In the genomic region with DNA sequence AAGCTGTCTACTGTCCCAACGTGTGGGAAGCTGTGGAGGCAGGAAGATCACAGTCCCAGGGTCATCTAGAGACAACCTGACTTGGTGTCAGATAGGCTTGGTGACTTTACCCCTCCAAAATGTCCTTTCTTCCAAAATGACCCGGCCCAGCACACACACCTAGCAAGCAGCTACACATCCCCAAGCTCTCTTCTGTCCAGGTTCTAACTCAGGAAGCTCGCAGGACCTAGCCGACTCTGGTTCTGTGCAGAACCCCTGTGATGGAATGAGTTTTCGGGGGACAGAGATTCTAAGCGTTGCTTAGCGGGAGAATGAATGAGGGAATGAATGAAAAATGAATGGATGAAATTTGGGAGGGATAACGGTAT, we compare ENCODE assay signal across 8 mouse cellular contexts. TPM values are rescaled to one million over a fixed set of nuclear protein-coding genes. Genes with fewer than 3 reads are reported as not detected.
DNase-seq lines count a peak whose midpoint lies in the region; ATAC-seq and TF ChIP-seq lines count a peak whose summit lies in the region.

No protein-coding gene starts in this region.

- no peak for TF ChIP-seq CTCF in kidney, adult 2 months (conservative IDR thresholded peaks at IDR 0.05; ENCODE audit: insufficient read depth, insufficient read length, low read depth, low read length)

- H3K9me3 ChIP-seq in hindbrain, embryonic 12.5 days (replicated peaks) = no peaks in the 10 kb centered on the region
- H3K9me3 ChIP-seq in midbrain, embryonic 14.5 days (ENCODE audit: control insufficient read depth, low read length) = no peaks in the 10 kb centered on the region

- DNase-seq in kidney, adult 2 months = no peak
- DNase-seq in kidney, adult 11 months = no peak
- DNase-seq in midbrain, embryonic 14.5 days = no peak
- DNase-seq in gastrocnemius, postnatal 14 days = no peak
- DNase-seq in gastrocnemius, adult 8-10 months (ENCODE audit: low spot score in 2 of 2) = no peak
- no peak for DNase-seq in Muller cell, postnatal 12 days (ENCODE audit: inconsistent ontology term)

- H3K4me1 ChIP-seq in kidney, adult 2 months (ENCODE audit: control insufficient read depth, insufficient read depth, low read length) = peaks cover 3% of the 10 kb centered on the region; the same call in 1 of the 2 replicates
- peaks cover 17% of the 10 kb centered on the region for H3K4me1 ChIP-seq in brown adipose tissue, adult 24 weeks (ENCODE audit: control insufficient read depth, insufficient read depth, insufficient read length, low read length)
- H3K4me1 ChIP-seq in hindbrain, embryonic 12.5 days = peaks cover 16% of the 10 kb centered on the region
- H3K4me1 ChIP-seq in midbrain, embryonic 14.5 days (ENCODE audit: control insufficient read depth, insufficient read depth, low read length) = peaks cover 8% of the 10 kb centered on the region

- H3K4me3 ChIP-seq in kidney, adult 2 months (ENCODE audit: insufficient read depth, low read depth, low read length) = peak overlapping the region; percentile 82
- peak overlapping the region; percentile 79 for H3K4me3 ChIP-seq in brown adipose tissue, adult 24 weeks (ENCODE audit: insufficient read depth, low read depth, low read length)
- H3K4me3 ChIP-seq in hindbrain, embryonic 12.5 days = peak overlapping the region; percentile 74
- H3K4me3 ChIP-seq in midbrain, embryonic 14.5 days (replicated peaks; ENCODE audit: low read depth, low read length) = peak overlapping the region; percentile 85

- no peak for TF ChIP-seq POLR2A in kidney, adult 2 months (IDR thresholded peaks at IDR 0.05; ENCODE audit: low read depth, low read length)

- H3K36me3 ChIP-seq in kidney, adult 2 months (ENCODE audit: control insufficient read depth, insufficient read depth, low read length) = no peaks in the 10 kb centered on the region
- H3K36me3 ChIP-seq in hindbrain, embryonic 12.5 days = 0 out of 2 replicates have a peak, but pooled peaks cover 4% of the 10 kb centered on the region
- no peaks in the 10 kb centered on the region for H3K36me3 ChIP-seq in midbrain, embryonic 14.5 days (ENCODE audit: control insufficient read depth, insufficient read depth, low read length)

- 6% methylated on average over 8 of the region's 8 CpGs for WGBS in kidney, adult 2 months
- WGBS in hindbrain, embryonic 12.5 days = 20% methylated on average over 8 of the region's 8 CpGs
- 13% methylated on average over 8 of the region's 8 CpGs for WGBS in midbrain, embryonic 14.5 days

- peak overlapping the region; percentile 94 for H3K4me2 ChIP-seq in hindbrain, embryonic 12.5 days (replicated peaks)
- H3K4me2 ChIP-seq in midbrain, embryonic 14.5 days (ENCODE audit: low read length) = peak overlapping the region; percentile 92

- peak overlapping the region; percentile 92 for H3K9ac ChIP-seq in hindbrain, embryonic 12.5 days
- peak overlapping the region; percentile 89; the same call in 1 of the 2 replicates for H3K9ac ChIP-seq in midbrain, embryonic 14.5 days (replicated peaks; ENCODE audit: low read length)

- no peak overlapping the region; the same call in 1 of the 2 replicates for H3K27ac ChIP-seq in kidney, adult 2 months (ENCODE audit: insufficient read depth, low read depth, low read length)
- peak overlapping the region; percentile 65 for H3K27ac ChIP-seq in brown adipose tissue, adult 24 weeks (replicated peaks; ENCODE audit: low read depth, low read length)
- peak overlapping the region; percentile 87; the same call in 1 of the 2 replicates for H3K27ac ChIP-seq in hindbrain, embryonic 12.5 days
- H3K27ac ChIP-seq in midbrain, embryonic 14.5 days (replicated peaks; ENCODE audit: low read depth, low read length) = peak overlapping the region; percentile 91

- intact Hi-C loops in gastrocnemius, postnatal 14 days (cut with DNase I; ENCODE audit: low total_unique reads) = no loop called here

- no peaks in the 10 kb centered on the region for H3K27me3 ChIP-seq in kidney, adult 2 months (replicated peaks; ENCODE audit: control insufficient read depth, insufficient read depth, low read length)
- H3K27me3 ChIP-seq in hindbrain, embryonic 12.5 days = peaks cover 27% of the 10 kb centered on the region
- H3K27me3 ChIP-seq in midbrain, embryonic 14.5 days (ENCODE audit: control insufficient read depth, insufficient read depth, low read length) = no peaks in the 10 kb centered on the region

- ATAC-seq in hindbrain, embryonic 12.5 days (ENCODE audit: low FRiP score) = peak; percentile 53
- ATAC-seq in midbrain, embryonic 14.5 days (ENCODE audit: low FRiP score, low TSS enrichment) = peak; percentile 59

RNA-seq across cellular contexts. Expression of a gene that starts 0.3 kb away (rescaled TPM):
- 18.4 and 24.4 TPM in 2 replicates for polyA plus RNA-seq in kidney, adult 2 months (2012; rRNA removed)
- polyA plus RNA-seq in brown adipose tissue, adult 24 weeks (2012; ENCODE audit: insufficient read depth, insufficient read length, missing spikeins) = 3.0 and 3.4 TPM in 2 replicates
- polyA plus RNA-seq in hindbrain, embryonic 12.5 days (2016; fragmentation: Nextera tagmentation; extraction: Ambion mirVana) = 60.5 and 60.8 TPM in 2 replicates
- polyA plus RNA-seq in midbrain, embryonic 14.5 days (2014; fragmentation: Nextera tagmentation; extraction: Ambion mirVana) = 46.5 and 54.0 TPM in 2 replicates
- 10 to 100 TPM; 13.8 to 15.5 TPM for total RNA-seq in gastrocnemius, postnatal 14 days (2021)
- 10 to 100 TPM in 3 of 4 experiments, 1 to 10 TPM in 1; 9.2 to 15.9 (median 13.7) TPM for total RNA-seq in gastrocnemius, adult 8-10 months (2022)

RNA-seq across cellular contexts. Expression of a gene that starts 8.2 kb away (rescaled TPM):
- 3,589 and 3,709 TPM in 2 replicates for polyA plus RNA-seq in kidney, adult 2 months (2012; rRNA removed)
- polyA plus RNA-seq in brown adipose tissue, adult 24 weeks (2012; ENCODE audit: insufficient read depth, insufficient read length, missing spikeins) = 822 and 1,180 TPM in 2 replicates
- 2,266 and 2,767 TPM in 2 replicates for polyA plus RNA-seq in hindbrain, embryonic 12.5 days (2016; fragmentation: Nextera tagmentation; extraction: Ambion mirVana)
- polyA plus RNA-seq in midbrain, embryonic 14.5 days (2014; fragmentation: Nextera tagmentation; extraction: Ambion mirVana) = 2,701 and 2,857 TPM in 2 replicates
- 1,000 to 10,000 TPM; 1,213 to 1,382 TPM for total RNA-seq in gastrocnemius, postnatal 14 days (2021)
- total RNA-seq in gastrocnemius, adult 8-10 months (2022) = 1,000 to 10,000 TPM in 2 of 4 experiments, 100 to 1,000 TPM in 2; 935 to 1,159 (median 1,025) TPM

RNA-seq across cellular contexts. Expression of a gene that starts 12.9 kb away (rescaled TPM):
- 0.19 and 0.31 TPM in 2 replicates for polyA plus RNA-seq in kidney, adult 2 months (2012; rRNA removed)
- polyA plus RNA-seq in brown adipose tissue, adult 24 weeks (2012; ENCODE audit: insufficient read depth, insufficient read length, missing spikeins) = not detected in 2 replicates
- 0.25 and 0.68 TPM in 2 replicates for polyA plus RNA-seq in hindbrain, embryonic 12.5 days (2016; fragmentation: Nextera tagmentation; extraction: Ambion mirVana)
- 0.40 and 0.96 TPM in 2 replicates for polyA plus RNA-seq in midbrain, embryonic 14.5 days (2014; fragmentation: Nextera tagmentation; extraction: Ambion mirVana)
- under 1 TPM in 1 of 2 experiments, not detected in 1; 0.08 TPM for total RNA-seq in gastrocnemius, postnatal 14 days (2021)
- total RNA-seq in gastrocnemius, adult 8-10 months (2022) = not detected

RNA-seq across cellular contexts. Expression of a gene that starts 31.7 kb away (rescaled TPM):
- polyA plus RNA-seq in kidney, adult 2 months (2012; rRNA removed) = 48.9 and 49.2 TPM in 2 replicates
- polyA plus RNA-seq in brown adipose tissue, adult 24 weeks (2012; ENCODE audit: insufficient read depth, insufficient read length, missing spikeins) = 54.5 and 60.6 TPM in 2 replicates
- polyA plus RNA-seq in hindbrain, embryonic 12.5 days (2016; fragmentation: Nextera tagmentation; extraction: Ambion mirVana) = 131 and 139 TPM in 2 replicates
- 149 and 178 TPM in 2 replicates for polyA plus RNA-seq in midbrain, embryonic 14.5 days (2014; fragmentation: Nextera tagmentation; extraction: Ambion mirVana)
- total RNA-seq in gastrocnemius, postnatal 14 days (2021) = 10 to 100 TPM; 50.3 to 50.9 TPM
- total RNA-seq in gastrocnemius, adult 8-10 months (2022) = 10 to 100 TPM; 61.7 to 77.8 (median 67.5) TPM

RNA-seq across cellular contexts. Expression of a gene that starts 42.4 kb away (rescaled TPM):
- polyA plus RNA-seq in kidney, adult 2 months (2012; rRNA removed) = 9.4 and 11.0 TPM in 2 replicates
- polyA plus RNA-seq in brown adipose tissue, adult 24 weeks (2012; ENCODE audit: insufficient read depth, insufficient read length, missing spikeins) = 5.8 and 6.0 TPM in 2 replicates
- polyA plus RNA-seq in hindbrain, embryonic 12.5 days (2016; fragmentation: Nextera tagmentation; extraction: Ambion mirVana) = 22.1 and 23.8 TPM in 2 replicates
- polyA plus RNA-seq in midbrain, embryonic 14.5 days (2014; fragmentation: Nextera tagmentation; extraction: Ambion mirVana) = 13.3 and 16.0 TPM in 2 replicates
- total RNA-seq in gastrocnemius, postnatal 14 days (2021) = 1 to 10 TPM; 5.4 to 6.6 TPM
- 10 to 100 TPM; 18.0 to 21.5 (median 20.5) TPM for total RNA-seq in gastrocnemius, adult 8-10 months (2022)
